Mouse (Mus musculus): ENCODE measurements around the gene Plppr4. TPM values are rescaled to one million over a fixed set of nuclear protein-coding genes. Genes with fewer than 3 reads are reported as not detected.

Plppr4 gene
- 100 to 1,000 TPM; 269 to 282 TPM for total RNA-seq (2021)
- long read RNA-seq, experiment 1, full-length matches to known transcripts = 106 of 166 reads
- long read RNA-seq, experiment 1, partial matches to known transcripts = 13 of 166 reads
- long read RNA-seq, experiment 1, other reads (novel, unspliced or antisense) = 47 of 166 reads
- long read RNA-seq, experiment 2, full-length matches to known transcripts = 107 of 141 reads
- long read RNA-seq, experiment 2, partial matches to known transcripts = 7 of 141 reads
- long read RNA-seq, experiment 2, other reads (novel, unspliced or antisense) = 27 of 141 reads

GRCm38 (mm10) chr3:117360528-117360927 is at the start of gene Plppr4:
TSS of gene Plppr4 (minus strand) at chr3:117360876.
- intact Hi-C loops (cut with DNase I) = no loop called here
- no peak for DNase-seq (ENCODE audit: low spot score in 2 of 2)

- intact Hi-C loops (cut with DNase I) = no loop called here
- no peak for DNase-seq (ENCODE audit: low spot score in 2 of 2)
Measured at GRCm38 (mm10) chr3:117405821-117406220, 45.1 kb upstream of the Plppr4 start.

GRCm38 (mm10) chr3:117403740-117404139 is 43.1 kb upstream of the Plppr4 start:
- no peak for DNase-seq (ENCODE audit: low spot score in 2 of 2)
- intact Hi-C loops (cut with DNase I) = no loop called here

- intact Hi-C loops (cut with DNase I) = no loop called here
- no peak for DNase-seq (ENCODE audit: low spot score in 2 of 2)
Measured at GRCm38 (mm10) chr3:117366041-117366440, 5.4 kb upstream of the Plppr4 start.

- intact Hi-C loops (cut with DNase I) = loop anchor here (10.0 kb wide), 1 partner anchor 205 kb away; no protein-coding TSS in a partner anchor
- DNase-seq (ENCODE audit: low spot score in 2 of 2) = peak; percentile 73 to 75
Measured at GRCm38 (mm10) chr3:117359686-117360521, 772 bp downstream of the Plppr4 start.

GRCm38 (mm10) chr3:117358981-117359628 is 1.6 kb downstream of the Plppr4 start:
- DNase-seq (ENCODE audit: low spot score in 2 of 2) = peak in 1 of 2 experiments; percentile 72
- intact Hi-C loops (cut with DNase I) = loop anchor here (10.0 kb wide), 1 partner anchor 204 kb away; no protein-coding TSS in a partner anchor

- DNase-seq (ENCODE audit: low spot score in 2 of 2) = peak in 1 of 2 experiments; percentile 52
- intact Hi-C loops (cut with DNase I) = loop anchor here (10.0 kb wide), 1 partner anchor 203 kb away; no protein-coding TSS in a partner anchor
Measured at GRCm38 (mm10) chr3:117357367-117357766, 3.3 kb downstream of the Plppr4 start.

GRCm38 (mm10) chr3:117353940-117354339 is 6.7 kb downstream of the Plppr4 start:
- intact Hi-C loops (cut with DNase I) = loop anchor here (10.0 kb wide), 1 partner anchor 199 kb away; no protein-coding TSS in a partner anchor
- no peak for DNase-seq (ENCODE audit: low spot score in 2 of 2)

GRCm38 (mm10) chr3:117346351-117346750 is 14.3 kb downstream of the Plppr4 start:
- intact Hi-C loops (cut with DNase I) = no loop called here
- DNase-seq (ENCODE audit: low spot score in 2 of 2) = no peak

GRCm38 (mm10) chr3:117331502-117331901 is 29.2 kb downstream of the Plppr4 start:
- no peak for DNase-seq (ENCODE audit: low spot score in 2 of 2)
- intact Hi-C loops (cut with DNase I) = no loop called here

- intact Hi-C loops (cut with DNase I) = no loop called here
- no peak for DNase-seq (ENCODE audit: low spot score in 2 of 2)
Measured at GRCm38 (mm10) chr3:117329485-117329884, 31.2 kb downstream of the Plppr4 start.

- intact Hi-C loops (cut with DNase I) = no loop called here
- DNase-seq (ENCODE audit: low spot score in 2 of 2) = no peak
Measured at GRCm38 (mm10) chr3:117326551-117326950, 34.1 kb downstream of the Plppr4 start.

GRCm38 (mm10) chr3:117319671-117320070 is 41.0 kb downstream of the Plppr4 start:
- no peak for DNase-seq (ENCODE audit: low spot score in 2 of 2)
- intact Hi-C loops (cut with DNase I) = no loop called here

GRCm38 (mm10) chr3:117313339-117313738 is 47.3 kb downstream of the Plppr4 start:
- DNase-seq (ENCODE audit: low spot score in 2 of 2) = no peak
- intact Hi-C loops (cut with DNase I) = no loop called here

- intact Hi-C loops (cut with DNase I) = no loop called here
- DNase-seq (ENCODE audit: low spot score in 2 of 2) = peak; percentile 33 to 34
Measured at GRCm38 (mm10) chr3:117312097-117312496, 48.6 kb downstream of the Plppr4 start.

GRCm38 (mm10) chr3:117310801-117311368 is 49.8 kb downstream of the Plppr4 start:
- intact Hi-C loops (cut with DNase I) = no loop called here
- no peak for DNase-seq (ENCODE audit: low spot score in 2 of 2)

- no peak for DNase-seq (ENCODE audit: low spot score in 2 of 2)
- intact Hi-C loops (cut with DNase I) = no loop called here
Measured at GRCm38 (mm10) chr3:117309580-117309910, 51.1 kb downstream of the Plppr4 start.

GRCm38 (mm10) chr3:117308895-117309579 is 51.6 kb downstream of the Plppr4 start:
- no peak for DNase-seq (ENCODE audit: low spot score in 2 of 2)
- intact Hi-C loops (cut with DNase I) = no loop called here

- intact Hi-C loops (cut with DNase I) = no loop called here
- DNase-seq (ENCODE audit: low spot score in 2 of 2) = no peak
Measured at GRCm38 (mm10) chr3:117307555-117307954, 53.1 kb downstream of the Plppr4 start.
